10 mouse cellular contexts compared by ENCODE assay signal in the genomic region with DNA sequence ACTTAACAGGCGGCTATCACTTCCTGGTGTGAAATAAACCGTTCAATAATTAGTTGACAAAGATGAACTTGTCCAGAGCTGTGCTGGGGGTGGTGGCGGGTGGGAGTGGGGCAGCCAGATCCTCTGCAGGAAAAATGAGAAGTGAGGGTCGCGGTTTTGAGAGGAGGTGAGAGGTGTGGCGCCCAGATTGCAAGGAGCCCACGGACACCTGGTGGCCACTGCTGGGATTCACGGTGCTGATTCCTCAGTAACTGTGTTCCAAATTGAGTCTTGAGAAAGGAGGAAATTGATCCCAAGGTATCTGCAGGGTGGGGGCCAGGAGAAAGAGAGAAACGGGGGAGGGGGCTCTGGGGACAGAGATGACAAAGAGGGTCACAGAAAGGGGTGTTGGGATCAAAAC.
DNase-seq lines count a peak whose midpoint lies in the region; ATAC-seq and TF ChIP-seq lines count a peak whose summit lies in the region.
"Had no signal": no experiment of that assay in that cellular context is flagged by ENCODE, and none has a peak within 500 bp of the region (broad histone marks: within the 10 kb centered on the region; RNA-seq: fewer than 3 reads in every experiment).

No protein-coding gene starts in this region.

- TF ChIP-seq RAD21 in CH12.LX (IDR thresholded peaks at IDR 0.05; ENCODE audit: low read depth, low read length): no peak; the same call in none of the 2 replicates

- H3K9ac ChIP-seq in CH12.LX (ENCODE audit: insufficient read depth, low read depth): no peak overlapping the region
- H3K9ac ChIP-seq in forebrain, postnatal 0 days: no peak overlapping the region

- 62% methylated on average over 9 of the region's 9 CpGs for WGBS in cerebellum, adult 2 months
- WGBS in forebrain, postnatal 0 days: 48% methylated on average over 9 of the region's 9 CpGs

- H3K36me3 ChIP-seq in CH12.LX (replicated peaks in 1 of 2; ENCODE audit: control insufficient read depth in 1 of 2, insufficient read depth in 1 of 2, low read length in 1 of 2): no peaks in the 10 kb centered on the region
- no peaks in the 10 kb centered on the region for H3K36me3 ChIP-seq in forebrain, postnatal 0 days (ENCODE audit: insufficient read depth)
- H3K36me3 ChIP-seq: limb, embryonic 10.5 days had no signal

- TF ChIP-seq CTCF in cerebellum, adult 2 months (IDR thresholded peaks at IDR 0.05; ENCODE audit: borderline replicate concordance, insufficient read depth, low read depth, low read length): peak; percentile 36; the same call in 1 of the 2 replicates
- TF ChIP-seq CTCF in left cerebral cortex, adult 2 months (IDR thresholded peaks at IDR 0.05): peak; percentile 35
- peak in 1 of 2 experiments; percentile 58; a peak in 2 of 4 replicates for TF ChIP-seq CTCF in CH12.LX (conservative IDR thresholded peaks at IDR 0.05 in 1 of 2, IDR thresholded peaks at IDR 0.05 in 1 of 2; ENCODE audit: low read depth in 2 of 2, low read length in 2 of 2)
- TF ChIP-seq CTCF in forebrain, postnatal 0 days (IDR thresholded peaks at IDR 0.05; ENCODE audit: low read depth): peak; percentile 39

- peak overlapping the region; percentile 8; the same call in 1 of the 2 replicates for H3K4me2 ChIP-seq in CH12.LX (ENCODE audit: insufficient read depth, low read depth, poor library complexity, severe bottlenecking)
- no peak overlapping the region for H3K4me2 ChIP-seq in forebrain, postnatal 0 days (ENCODE audit: low read depth)

- no peak overlapping the region for H3K4me3 ChIP-seq in cerebellum, adult 2 months (replicated peaks; ENCODE audit: insufficient read depth, low read depth, low read length)
- no peak overlapping the region for H3K4me3 ChIP-seq in left cerebral cortex, adult 2 months
- H3K4me3 ChIP-seq in CH12.LX (replicated peaks in 1 of 3; ENCODE audit: low read depth in 2 of 3, low read length in 2 of 3, poor library complexity in 1 of 3): no peak overlapping the region
- H3K4me3 ChIP-seq in forebrain, postnatal 0 days (ENCODE audit: low read depth, low read length): no peak overlapping the region
- H3K4me3 ChIP-seq: limb, embryonic 10.5 days had no signal

- TF ChIP-seq EP300 in CH12.LX (IDR thresholded peaks at IDR 0.05; ENCODE audit: low read length): no peak

- dilution Hi-C loops in CH12.LX (cut with MboI; ENCODE audit: extremely low pct_ligation_motif_present, extremely low pct_unique_long_range_greater_than_20kb, low sequenced_read_pairs): loop anchor here (25.0 kb wide), 1 partner anchor 91 kb away; no protein-coding TSS in a partner anchor

- in situ Hi-C loops in CH12.LX (cut with MboI; ENCODE audit: low pct_ligation_motif_present, low pct_unique_long_range_greater_than_20kb, low sequenced_read_pairs): loop anchor here (10.0 kb wide), 1 partner anchor 58 kb away; no protein-coding TSS in a partner anchor

- no peak overlapping the region for H3K27ac ChIP-seq in cerebellum, adult 2 months (ENCODE audit: insufficient read depth, low read length)
- H3K27ac ChIP-seq in left cerebral cortex, adult 2 months: no peak overlapping the region
- H3K27ac ChIP-seq in CH12.LX (ENCODE audit: insufficient read depth, low read depth): no peak overlapping the region
- no peak overlapping the region for H3K27ac ChIP-seq in forebrain, postnatal 0 days (ENCODE audit: low read depth, low read length)
- H3K27ac ChIP-seq: limb, embryonic 10.5 days had no signal

- ATAC-seq in forebrain, postnatal 0 days: no peak
- ATAC-seq: activated CD4-positive, CD25-positive, alpha-beta regulatory T cell, adult 4 months had no signal

- intact Hi-C loops in left cerebral cortex, adult 2 months (cut with DNase I): loop anchor here (1.0 to 2.0 kb wide), 2 partner anchors 52 to 87 kb away; no protein-coding TSS in a partner anchor
- intact Hi-C loops in left cerebral cortex, postnatal 14 days (cut with DNase I): loop anchor here (1.0 kb wide), 1 partner anchor 87 kb away; no protein-coding TSS in a partner anchor

- TF ChIP-seq POLR2A in cerebellum, adult 2 months (IDR thresholded peaks at IDR 0.05; ENCODE audit: borderline replicate concordance, insufficient read depth, low read length): no peak
- TF ChIP-seq POLR2A in CH12.LX (IDR thresholded peaks at IDR 0.05; ENCODE audit: low read depth, low read length): no peak

- no peaks in the 10 kb centered on the region for H3K79me2 ChIP-seq in CH12.LX (replicated peaks; ENCODE audit: control insufficient read depth, extremely low read depth, insufficient read depth, poor library complexity, severe bottlenecking)

- DNase-seq in cerebellum, adult 2 months: no peak
- DNase-seq in cerebellum, adult 11 months: no peak
- no peak for DNase-seq in left cerebral cortex, adult 2 months (ENCODE audit: extremely low spot score in 1 of 2, low spot score in 2 of 2)
- DNase-seq in left cerebral cortex, postnatal 14 days (ENCODE audit: low spot score in 2 of 2): no peak
- no peak for DNase-seq in CH12.LX (ENCODE audit: extremely low read depth)
- DNase-seq in forebrain, postnatal 0 days: no peak
- DNase-seq in ovary, postnatal 10 days (ENCODE audit: low spot score): no peak
- no peak for DNase-seq in cerebellum, adult 9-11 months

- H3K4me1 ChIP-seq in cerebellum, adult 2 months (ENCODE audit: control insufficient read depth, insufficient read depth, low read length): peaks cover 2% of the 10 kb centered on the region; the same call in 1 of the 2 replicates
- H3K4me1 ChIP-seq in CH12.LX (ENCODE audit: control insufficient read depth in 1 of 2, insufficient read depth in 2 of 2): peaks cover 5 to 46% of the 10 kb centered on the region in 2 experiments
- H3K4me1 ChIP-seq in forebrain, postnatal 0 days (ENCODE audit: insufficient read depth): peaks cover 16% of the 10 kb centered on the region

- no peaks in the 10 kb centered on the region for H3K9me3 ChIP-seq in CH12.LX (replicated peaks; ENCODE audit: low read length)
- no peaks in the 10 kb centered on the region for H3K9me3 ChIP-seq in forebrain, postnatal 0 days (ENCODE audit: low read length)
- H3K9me3 ChIP-seq: limb, embryonic 10.5 days had no signal

- no peaks in the 10 kb centered on the region for H3K27me3 ChIP-seq in cerebellum, adult 2 months (ENCODE audit: control insufficient read depth, insufficient read depth, low read length)
- H3K27me3 ChIP-seq in CH12.LX (replicated peaks): peaks cover 2% of the 10 kb centered on the region
- H3K27me3 ChIP-seq in forebrain, postnatal 0 days (ENCODE audit: insufficient read depth, low read length): no peaks in the 10 kb centered on the region

TF ChIP-seq in CH12.LX, 34 proteins besides CTCF, POLR2A, EP300 and RAD21:
- TF ChIP-seq SMC3 (IDR thresholded peaks at IDR 0.05; ENCODE audit: low read depth, low read length) (peak; percentile 46), ELF1 (IDR thresholded peaks at IDR 0.05; ENCODE audit: low read depth, low read length) (peak; percentile 13; the same call in 1 of the 2 replicates), MAFK (IDR thresholded peaks at IDR 0.05; ENCODE audit: insufficient replicate concordance, low read length) (no peak)
